Mouse (Mus musculus): ENCODE measurements at regions not wholly inside any gene's neighbourhood (a gene's known extent, or its start where the extent isn't known, plus 50 kb on each side); places are given as distances from the start of the nearest gene placed in this dataset.

DNA sequence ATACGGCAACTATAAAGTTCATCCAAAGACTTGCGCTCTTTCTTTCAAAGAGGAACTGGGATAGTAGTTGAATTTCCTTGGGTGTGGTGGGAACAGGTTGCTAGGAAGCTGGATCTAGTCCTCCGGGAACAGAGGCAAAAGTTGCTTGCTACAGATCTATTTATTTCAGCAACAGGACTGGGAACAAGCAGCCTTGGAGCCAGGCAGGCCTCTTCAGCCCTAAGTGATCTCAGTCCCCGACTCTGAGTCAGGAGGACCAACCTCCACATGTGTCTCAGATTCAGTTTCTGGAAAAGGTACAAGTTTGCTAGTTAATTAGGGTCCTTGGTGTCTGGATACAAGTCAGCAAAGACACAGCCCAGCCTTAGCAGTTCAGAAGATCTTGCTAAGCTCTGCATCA is 180.2 kb downstream of the Efcab1 start:
- Histone ChIP-seq H3K4me2 (no peak overlapping the region), H3K4me3 (replicated peaks) (no peak overlapping the region), H3K36me3 (no peaks in the 10 kb centered on the region), H3K27ac (replicated peaks) (no peak overlapping the region), H3K27me3 (replicated peaks) (no peaks in the 10 kb centered on the region), H3K4me1 (peaks cover 19% of the 10 kb centered on the region), H3K9ac (replicated peaks) (no peak overlapping the region), H3K9me3 (replicated peaks) (no peaks in the 10 kb centered on the region)
- no peak for ATAC-seq (ENCODE audit: low FRiP score)
- 90% methylated on average over 4 of the region's 4 CpGs for WGBS

DNA sequence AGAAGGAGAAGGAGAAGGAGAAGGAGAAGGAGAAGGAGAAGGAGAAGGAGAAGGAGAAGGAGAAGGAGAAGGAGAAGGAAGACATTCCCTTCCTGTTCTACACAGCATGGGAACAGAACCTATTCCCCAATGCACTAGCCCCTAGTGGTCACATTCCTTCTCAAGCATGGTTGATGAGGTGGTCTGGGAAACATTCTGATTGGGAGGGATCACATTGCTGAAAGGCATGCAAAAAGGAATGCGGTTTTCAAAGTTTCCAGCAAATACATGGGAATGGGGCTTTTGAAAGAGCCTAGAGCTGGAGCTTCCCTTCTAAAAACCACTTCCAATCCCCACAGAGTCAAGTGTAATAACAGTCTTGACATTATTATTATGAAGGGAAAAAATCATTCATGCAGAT is 197.5 kb downstream of the Efcab1 start:
- no peak for ATAC-seq (ENCODE audit: low FRiP score)
- H3K9ac ChIP-seq (replicated peaks) = no peak overlapping the region
- no peaks in the 10 kb centered on the region for H3K4me1 ChIP-seq
- no peaks in the 10 kb centered on the region for H3K36me3 ChIP-seq
- no peak overlapping the region for H3K27ac ChIP-seq (replicated peaks)
- WGBS = 54% methylated on average over 1 of the region's 1 CpGs
- no peak overlapping the region for H3K4me2 ChIP-seq
- H3K4me3 ChIP-seq (replicated peaks) = no peak overlapping the region
- no peaks in the 10 kb centered on the region for H3K27me3 ChIP-seq (replicated peaks)
- no peaks in the 10 kb centered on the region for H3K9me3 ChIP-seq (replicated peaks)

DNA sequence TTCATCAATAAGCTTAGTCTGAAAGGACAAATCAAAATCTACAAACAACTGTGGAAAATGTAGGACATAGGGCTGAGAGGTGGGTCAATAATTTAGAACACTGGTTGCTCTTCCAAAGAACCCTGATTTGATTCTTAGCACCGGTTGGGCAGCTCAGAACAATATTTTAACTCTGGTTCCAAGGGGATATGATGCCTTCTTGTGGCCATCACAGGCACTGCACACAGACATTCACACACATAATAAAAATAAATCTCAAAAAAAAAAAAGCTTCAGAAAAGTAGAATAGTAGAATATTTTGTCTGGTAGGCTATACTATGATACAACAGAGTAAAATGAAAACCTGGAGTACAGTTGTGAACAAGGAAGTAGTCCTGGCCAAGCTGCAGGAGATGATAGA is 200.8 kb downstream of the Efcab1 start:
- Histone ChIP-seq H3K4me2 (no peak overlapping the region), H3K4me1 (no peaks in the 10 kb centered on the region), H3K4me3 (replicated peaks) (no peak overlapping the region), H3K27ac (replicated peaks) (no peak overlapping the region), H3K9ac (replicated peaks) (no peak overlapping the region), H3K36me3 (no peaks in the 10 kb centered on the region), H3K9me3 (replicated peaks) (no peaks in the 10 kb centered on the region), H3K27me3 (replicated peaks) (no peaks in the 10 kb centered on the region)
- no peak for ATAC-seq (ENCODE audit: low FRiP score)
- WGBS = 97% methylated on average over 1 of the region's 1 CpGs

DNA sequence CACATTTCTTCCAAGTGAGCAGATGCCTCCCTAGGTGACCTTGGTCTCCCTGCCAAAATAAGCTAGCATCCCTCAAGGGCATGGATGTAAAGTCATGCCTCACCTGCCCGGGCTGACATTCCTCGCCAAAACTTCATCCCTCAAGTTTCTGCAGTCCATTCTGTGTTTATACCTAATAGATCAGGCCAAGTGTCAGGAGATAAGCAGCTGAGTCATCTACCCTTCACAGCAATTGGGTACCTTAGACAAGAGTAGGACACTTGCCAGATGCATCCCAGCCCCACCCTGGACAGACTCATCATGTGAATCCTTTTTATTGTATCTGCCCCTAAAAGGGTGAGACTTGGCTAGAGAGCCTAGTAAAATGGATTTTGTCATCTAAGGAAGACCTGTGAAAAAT is 204.1 kb upstream of the Gm21897 start:
- no peak for ATAC-seq (ENCODE audit: low FRiP score)
- Histone ChIP-seq H3K36me3 (no peaks in the 10 kb centered on the region), H3K27ac (replicated peaks) (no peak overlapping the region), H3K9ac (replicated peaks) (no peak overlapping the region), H3K9me3 (replicated peaks) (no peaks in the 10 kb centered on the region), H3K4me2 (no peak overlapping the region), H3K4me3 (replicated peaks) (no peak overlapping the region), H3K27me3 (replicated peaks) (no peaks in the 10 kb centered on the region), H3K4me1 (peaks cover 3% of the 10 kb centered on the region; the same call in 1 of the 2 replicates)
- WGBS = 87% methylated on average over 2 of the region's 2 CpGs

DNA sequence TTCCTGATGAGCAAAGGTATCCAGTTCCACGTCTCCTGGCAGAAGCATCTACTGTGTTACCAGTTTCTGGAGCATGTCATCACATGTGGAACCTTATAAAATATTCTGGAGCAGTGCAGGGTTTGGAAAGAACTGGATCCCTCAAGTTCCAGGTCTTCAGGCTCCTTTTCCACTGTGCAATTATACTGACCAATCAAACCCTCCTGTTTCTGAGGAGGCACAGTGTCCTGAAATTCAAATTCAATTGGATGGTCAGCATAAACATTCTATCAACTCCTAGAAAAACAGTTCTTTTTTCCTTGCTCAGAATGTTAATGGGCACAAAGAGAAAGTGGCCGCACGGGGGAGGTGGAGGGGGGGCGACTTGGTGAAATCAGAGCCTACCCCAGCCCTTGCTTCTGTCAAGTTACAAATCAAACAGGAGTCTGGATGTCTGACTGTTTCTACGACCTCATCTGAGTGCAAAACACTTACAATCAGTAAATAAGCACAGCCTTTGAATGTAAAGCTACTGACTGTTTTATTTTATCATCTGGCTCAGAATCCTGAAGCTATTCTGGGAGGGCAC is 203.2 kb upstream of the Gm21897 start:
- no peak overlapping the region for H3K9ac ChIP-seq (replicated peaks)
- peaks cover 3% of the 10 kb centered on the region; the same call in 1 of the 2 replicates for H3K4me1 ChIP-seq
- H3K4me2 ChIP-seq = no peak overlapping the region
- ATAC-seq (ENCODE audit: low FRiP score) = no peak
- no peaks in the 10 kb centered on the region for H3K27me3 ChIP-seq (replicated peaks)
- no peaks in the 10 kb centered on the region for H3K9me3 ChIP-seq (replicated peaks)
- H3K27ac ChIP-seq (replicated peaks) = no peak overlapping the region
- 24% methylated on average over 5 of the region's 5 CpGs for WGBS
- no peaks in the 10 kb centered on the region for H3K36me3 ChIP-seq
- H3K4me3 ChIP-seq (replicated peaks) = no peak overlapping the region

DNA sequence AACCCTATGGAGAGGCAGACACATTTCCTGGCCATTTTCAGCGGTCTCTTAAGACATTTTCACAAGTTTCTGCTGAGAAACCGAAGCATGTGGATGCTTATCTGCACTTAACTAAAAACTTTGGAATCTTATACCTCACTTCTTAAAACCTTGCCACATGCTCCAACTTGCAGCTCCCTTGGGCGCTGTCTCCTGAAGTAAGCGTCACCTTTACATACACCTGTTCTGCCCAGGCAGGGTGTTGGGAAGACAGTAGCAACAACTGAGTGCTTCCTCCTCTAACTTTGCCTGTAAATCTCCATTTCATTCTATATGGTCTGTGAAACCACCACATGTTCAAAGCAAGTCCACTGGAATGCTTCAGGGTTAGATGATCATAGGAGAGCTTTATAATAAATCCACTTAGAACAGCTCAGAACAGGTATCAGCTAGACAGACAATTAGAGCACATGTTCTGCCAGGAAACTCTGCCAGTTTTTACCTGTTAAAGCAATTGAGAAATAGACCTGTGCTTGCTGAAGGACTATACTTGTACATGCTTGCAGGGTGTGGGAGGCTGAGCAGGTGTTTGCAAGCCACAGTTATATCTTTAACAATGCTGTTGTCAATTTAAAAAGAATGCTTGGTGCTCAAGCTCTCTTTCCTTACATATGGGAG is 202.6 kb upstream of the Gm21897 start:
- ATAC-seq (ENCODE audit: low FRiP score) = no peak
- 74% methylated on average over 4 of the region's 4 CpGs for WGBS
- Histone ChIP-seq H3K27me3 (replicated peaks) (no peaks in the 10 kb centered on the region), H3K9me3 (replicated peaks) (no peaks in the 10 kb centered on the region), H3K36me3 (no peaks in the 10 kb centered on the region), H3K9ac (replicated peaks) (no peak overlapping the region), H3K4me3 (replicated peaks) (no peak overlapping the region), H3K4me1 (peaks cover 3% of the 10 kb centered on the region; the same call in 1 of the 2 replicates), H3K4me2 (no peak overlapping the region), H3K27ac (replicated peaks) (no peak overlapping the region)

DNA sequence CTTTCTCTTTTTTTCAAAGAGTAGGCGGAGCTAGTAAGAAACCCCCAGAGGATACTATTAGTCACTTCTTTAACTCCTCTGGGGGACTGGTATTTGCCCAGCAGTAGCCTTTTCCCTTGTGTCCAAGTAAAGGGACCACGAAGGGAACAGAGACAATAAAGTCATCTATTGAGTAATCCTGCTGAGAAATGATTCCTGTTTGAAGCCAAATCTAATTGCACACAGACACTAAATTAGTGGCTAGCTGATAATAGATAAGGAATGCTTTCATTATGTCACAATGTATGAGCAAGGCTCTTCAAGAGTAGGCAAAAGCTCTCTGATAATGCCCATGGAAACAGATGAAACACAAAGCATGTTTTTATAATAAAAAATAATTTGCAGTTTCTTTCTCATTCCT is 201.9 kb upstream of the Gm21897 start:
- Histone ChIP-seq H3K4me3 (replicated peaks) (no peak overlapping the region), H3K36me3 (no peaks in the 10 kb centered on the region), H3K9ac (replicated peaks) (no peak overlapping the region), H3K27ac (replicated peaks) (no peak overlapping the region), H3K4me2 (no peak overlapping the region), H3K27me3 (replicated peaks) (no peaks in the 10 kb centered on the region), H3K4me1 (peaks cover 3% of the 10 kb centered on the region; the same call in 1 of the 2 replicates), H3K9me3 (replicated peaks) (no peaks in the 10 kb centered on the region)
- 17% methylated on average over 2 of the region's 2 CpGs for WGBS
- no peak for ATAC-seq (ENCODE audit: low FRiP score)

DNA sequence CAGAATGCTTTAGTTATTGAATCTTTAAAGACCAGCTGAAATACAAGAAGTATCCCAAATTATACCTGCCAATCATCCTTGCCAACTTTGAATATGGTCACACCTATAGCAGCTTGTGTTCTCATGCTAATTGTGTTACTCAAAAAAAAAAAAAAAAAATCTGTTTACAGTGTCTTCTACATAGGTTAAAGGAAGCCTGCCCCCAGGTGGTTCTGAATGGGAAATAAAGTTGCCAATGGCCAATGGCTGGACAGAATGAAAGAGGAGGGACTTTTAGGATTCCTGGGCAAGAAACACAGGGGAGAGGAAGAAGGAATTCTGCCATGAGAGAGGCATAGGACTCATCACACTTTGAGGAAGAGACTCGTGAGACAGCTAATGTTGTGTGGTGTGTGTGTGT is 197.5 kb upstream of the Gm21897 start:
- Histone ChIP-seq H3K27me3 (replicated peaks) (no peaks in the 10 kb centered on the region), H3K36me3 (no peaks in the 10 kb centered on the region), H3K4me1 (0 out of 2 replicates have a peak, but pooled peaks cover 2% of the 10 kb centered on the region), H3K4me2 (no peak overlapping the region), H3K4me3 (replicated peaks) (no peak overlapping the region), H3K9me3 (replicated peaks) (no peaks in the 10 kb centered on the region), H3K27ac (replicated peaks) (no peak overlapping the region), H3K9ac (replicated peaks) (no peak overlapping the region)
- ATAC-seq (ENCODE audit: low FRiP score) = no peak
- WGBS = 86% methylated on average over 1 of the region's 1 CpGs

DNA sequence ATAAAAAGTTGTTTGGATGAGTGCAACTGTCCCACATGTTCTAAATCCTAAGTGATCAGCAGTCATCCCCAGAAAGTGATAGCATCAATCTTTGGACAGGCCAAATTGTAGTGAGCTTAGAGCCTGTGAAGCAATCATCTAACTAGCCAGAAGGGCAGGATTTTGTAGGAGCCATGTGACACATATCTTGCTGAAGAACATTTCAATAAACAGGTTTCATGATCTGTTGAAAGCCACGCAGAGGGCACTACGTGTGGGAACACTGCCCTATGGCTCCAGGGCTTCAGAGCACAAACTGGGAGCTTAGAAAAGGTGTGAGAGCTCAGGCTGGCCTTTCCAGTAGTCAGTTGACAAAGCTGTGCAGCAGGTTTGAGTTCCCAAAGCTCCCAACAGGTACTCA is 188.3 kb upstream of the Gm21897 start:
- Histone ChIP-seq H3K27ac (replicated peaks) (no peak overlapping the region), H3K9ac (replicated peaks) (no peak overlapping the region), H3K27me3 (replicated peaks) (no peaks in the 10 kb centered on the region), H3K4me1 (no peaks in the 10 kb centered on the region), H3K4me3 (replicated peaks) (no peak overlapping the region), H3K4me2 (no peak overlapping the region), H3K36me3 (no peaks in the 10 kb centered on the region), H3K9me3 (replicated peaks) (no peaks in the 10 kb centered on the region)
- no peak for ATAC-seq (ENCODE audit: low FRiP score)
- 87% methylated on average over 2 of the region's 2 CpGs for whole genome bisulfite sequencing

DNA sequence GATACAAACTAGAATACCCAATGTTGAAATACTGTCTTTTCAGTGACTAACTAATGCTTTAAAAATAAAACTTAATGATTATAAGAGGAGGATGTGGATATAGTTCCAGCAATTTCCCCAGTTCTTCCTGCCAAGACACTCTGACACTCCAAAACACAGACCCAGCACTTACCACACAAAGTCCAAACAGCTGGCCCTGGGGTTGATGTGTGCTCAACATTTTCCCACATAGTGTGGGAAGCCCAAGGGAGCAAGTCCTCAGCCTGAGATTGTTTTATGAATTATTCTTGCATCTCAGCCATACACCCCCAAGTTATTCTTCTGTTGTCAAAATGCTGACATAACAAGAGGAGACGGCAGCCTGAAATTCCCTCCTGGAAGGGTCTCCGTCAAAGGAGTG is 187.5 kb upstream of the Gm21897 start:
- no peak overlapping the region for H3K4me2 ChIP-seq
- H3K36me3 ChIP-seq = no peaks in the 10 kb centered on the region
- H3K4me1 ChIP-seq = no peaks in the 10 kb centered on the region
- H3K9me3 ChIP-seq (replicated peaks) = no peaks in the 10 kb centered on the region
- ATAC-seq (ENCODE audit: low FRiP score) = no peak
- no peaks in the 10 kb centered on the region for H3K27me3 ChIP-seq (replicated peaks)
- no peak overlapping the region for H3K9ac ChIP-seq (replicated peaks)
- 89% methylated on average over 2 of the region's 2 CpGs for WGBS
- H3K27ac ChIP-seq (replicated peaks) = no peak overlapping the region
- no peak overlapping the region for H3K4me3 ChIP-seq (replicated peaks)

DNA sequence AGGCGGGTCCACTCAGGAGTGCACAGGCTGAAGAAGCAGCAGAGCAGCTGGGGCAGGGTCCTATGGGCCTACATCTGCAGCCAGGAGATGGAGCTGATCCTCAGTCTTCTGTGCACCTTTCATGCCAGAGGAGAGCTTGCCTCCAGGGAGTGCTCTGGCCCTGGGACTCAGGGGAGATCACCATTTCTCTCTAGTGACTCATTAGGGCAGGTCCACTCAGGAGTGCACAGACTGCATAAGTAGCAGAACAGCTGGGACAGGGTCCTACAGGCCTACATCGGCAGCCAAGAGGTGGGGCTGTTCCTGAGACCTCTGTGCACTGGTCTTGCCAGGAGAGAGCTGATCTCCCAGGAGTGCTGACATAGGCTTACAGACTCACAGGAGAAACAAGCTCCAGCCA is 159.4 kb upstream of the Gm21897 start:
- H3K4me3 ChIP-seq (replicated peaks) = no peak overlapping the region
- ATAC-seq (ENCODE audit: low FRiP score) = no peak

DNA sequence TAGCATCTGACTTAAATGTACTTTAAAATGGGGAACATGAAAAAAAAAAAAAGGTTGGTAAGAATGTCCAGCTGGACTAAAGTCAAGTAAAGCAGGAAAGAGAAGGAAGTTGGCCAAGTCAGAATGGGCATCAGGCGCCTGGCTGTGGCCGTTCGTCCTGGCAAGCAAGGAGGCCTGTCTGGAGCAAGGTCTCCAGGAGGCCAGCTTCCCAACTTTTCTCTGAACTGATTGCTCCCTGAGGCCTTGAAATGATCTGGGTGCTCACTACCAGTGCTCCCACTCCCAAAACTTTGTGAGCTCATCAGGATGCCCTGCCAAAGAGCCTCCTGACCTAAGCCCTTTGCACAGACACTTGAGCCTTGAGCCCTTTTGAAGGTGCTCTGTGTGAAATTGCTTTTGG is 141.7 kb upstream of the Gm21897 start:
- 89% methylated on average over 3 of the region's 3 CpGs for WGBS
- no peak overlapping the region for H3K9ac ChIP-seq (replicated peaks)
- peaks cover 9% of the 10 kb centered on the region; the same call in 1 of the 2 replicates for H3K9me3 ChIP-seq (replicated peaks)
- no peaks in the 10 kb centered on the region for H3K4me1 ChIP-seq
- H3K4me3 ChIP-seq (replicated peaks) = no peak overlapping the region
- no peaks in the 10 kb centered on the region for H3K27me3 ChIP-seq (replicated peaks)
- no peak for ATAC-seq (ENCODE audit: low FRiP score)
- H3K4me2 ChIP-seq = no peak overlapping the region
- H3K36me3 ChIP-seq = no peaks in the 10 kb centered on the region
- H3K27ac ChIP-seq (replicated peaks) = no peak overlapping the region

More for the DNA sequence above, 159.4 kb upstream of the Gm21897 start:
- H3K4me1 ChIP-seq = no peaks in the 10 kb centered on the region
- no peaks in the 10 kb centered on the region for H3K36me3 ChIP-seq
- no peaks in the 10 kb centered on the region for H3K27me3 ChIP-seq (replicated peaks)
- H3K4me2 ChIP-seq = no peak overlapping the region
- 82% methylated on average over 2 of the region's 2 CpGs for WGBS
- H3K9me3 ChIP-seq (replicated peaks) = no peaks in the 10 kb centered on the region
- no peak overlapping the region for H3K9ac ChIP-seq (replicated peaks)
- no peak overlapping the region for H3K27ac ChIP-seq (replicated peaks)
